In the genomic region with DNA sequence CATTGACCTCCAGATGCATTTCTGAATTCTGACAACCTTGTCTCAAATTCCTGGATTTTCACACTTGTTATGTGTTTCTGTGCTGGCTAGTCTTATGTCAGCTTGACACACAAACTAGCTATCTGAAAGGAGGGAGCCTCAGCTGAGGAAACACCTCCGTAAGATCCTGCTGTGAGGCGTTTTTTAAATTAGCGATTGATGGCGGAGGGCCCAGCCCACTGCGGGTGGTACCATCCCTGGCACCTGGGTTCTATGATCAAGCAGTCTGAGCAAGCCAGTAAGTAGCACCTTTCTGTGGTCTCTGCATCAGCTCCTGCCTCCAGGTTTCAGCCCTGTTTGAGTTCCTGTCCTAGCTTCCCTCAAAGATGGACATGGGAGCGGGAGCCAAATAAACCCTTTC, we compare ENCODE assay signal across 26 mouse cellular contexts.
A peak's percentile ranks its signal among the peaks of the same experiment; 100 is the strongest.
DNase-seq lines count a peak whose midpoint lies in the region; ATAC-seq and TF ChIP-seq lines count a peak whose summit lies in the region.
"Had no signal": no experiment of that assay in that cellular context is flagged by ENCODE, and none has a peak within 500 bp of the region (broad histone marks: within the 10 kb centered on the region; RNA-seq: fewer than 3 reads in every experiment).

No protein-coding gene starts in this region.

- TF ChIP-seq CTCF in gastrocnemius, adult 2 months (IDR thresholded peaks at IDR 0.05), result no peak
- no peak for TF ChIP-seq CTCF in brain, embryonic 14.5 days (IDR thresholded peaks at IDR 0.05; ENCODE audit: borderline replicate concordance, extremely low read depth, insufficient read depth, insufficient read length)

- H3K9ac ChIP-seq in liver, embryonic 12.5 days, result no peak overlapping the region
- H3K9ac ChIP-seq: forebrain, embryonic 13.5 days; hindbrain, embryonic 13.5 days; limb, embryonic 13.5 days; liver, embryonic 13.5 days; midbrain, embryonic 13.5 days; neural tube, embryonic 13.5 days had no signal

- intact Hi-C loops in gastrocnemius, adult 2 months (cut with DNase I), result loop anchor here (10.0 kb wide), 1 partner anchor 91 kb away; no protein-coding TSS in a partner anchor

- WGBS in liver, embryonic 12.5 days (ENCODE audit: insufficient replicate concordance), result 67% methylated on average over 6 of the region's 6 CpGs

- H3K27ac ChIP-seq in gastrocnemius, adult 2 months, result peak overlapping the region; percentile 95
- H3K27ac ChIP-seq in liver, embryonic 12.5 days, result no peak overlapping the region
- H3K27ac ChIP-seq: forebrain, embryonic 13.5 days; kidney, postnatal 0 days; limb, embryonic 13.5 days; liver, embryonic 13.5 days; macrophage; midbrain, embryonic 13.5 days; neural tube, embryonic 13.5 days had no signal

- no peaks in the 10 kb centered on the region for H3K9me3 ChIP-seq in liver, embryonic 12.5 days (replicated peaks)
- H3K9me3 ChIP-seq: forebrain, embryonic 13.5 days; hindbrain, embryonic 13.5 days; limb, embryonic 13.5 days; liver, embryonic 13.5 days; midbrain, embryonic 13.5 days; neural tube, embryonic 13.5 days had no signal

- no peak overlapping the region for H3K4me2 ChIP-seq in liver, embryonic 12.5 days
- H3K4me2 ChIP-seq: forebrain, embryonic 13.5 days; heart, embryonic 11.5 days; hindbrain, embryonic 13.5 days; limb, embryonic 13.5 days; liver, embryonic 13.5 days; midbrain, embryonic 13.5 days; neural tube, embryonic 13.5 days had no signal

- no peaks in the 10 kb centered on the region for H3K4me1 ChIP-seq in liver, embryonic 12.5 days
- H3K4me1 ChIP-seq: liver, embryonic 13.5 days had no signal

- ATAC-seq in liver, embryonic 12.5 days, result no peak
- ATAC-seq: forebrain, embryonic 13.5 days; midbrain, embryonic 13.5 days; Patski had no signal

- TF ChIP-seq POLR2A in brain, embryonic 14.5 days (IDR thresholded peaks at IDR 0.05; ENCODE audit: borderline replicate concordance, extremely low read depth, insufficient read depth, insufficient read length, poor library complexity, severe bottlenecking), result no peak

- H3K27me3 ChIP-seq in liver, embryonic 12.5 days (replicated peaks), result no peaks in the 10 kb centered on the region
- H3K27me3 ChIP-seq: hindbrain, embryonic 13.5 days; limb, embryonic 13.5 days; liver, embryonic 13.5 days; midbrain, embryonic 13.5 days; neural tube, embryonic 13.5 days; Patski had no signal

- H3K36me3 ChIP-seq in liver, embryonic 12.5 days, result no peaks in the 10 kb centered on the region
- H3K36me3 ChIP-seq: hindbrain, embryonic 13.5 days; limb, embryonic 13.5 days; liver, embryonic 13.5 days; midbrain, embryonic 13.5 days; neural tube, embryonic 13.5 days had no signal

- no peak overlapping the region for H3K4me3 ChIP-seq in gastrocnemius, adult 2 months
- H3K4me3 ChIP-seq in liver, embryonic 12.5 days, result no peak overlapping the region
- H3K4me3 ChIP-seq: forebrain, embryonic 13.5 days; hindbrain, embryonic 13.5 days; limb, embryonic 13.5 days; liver, embryonic 13.5 days; midbrain, embryonic 13.5 days; neural tube, embryonic 13.5 days had no signal

- DNase-seq in gastrocnemius, adult 2 months, result no peak
- no peak for DNase-seq in gastrocnemius, postnatal 25 days
- DNase-seq in brain, embryonic 14.5 days (ENCODE audit: low read depth), result peak; percentile 51
- peak; percentile 65 for DNase-seq in cerebellum, adult 9-10 months
- DNase-seq in cerebellum, postnatal 36 days, result peak; percentile 67 to 69
- DNase-seq in right cerebral cortex, adult 2 months (ENCODE audit: low spot score in 2 of 2), result no peak
- DNase-seq: adrenal gland, postnatal 10 days; gastrocnemius, postnatal 14 days; heart, adult 18-20 months; heart, postnatal 4 days; kidney, adult 8-10 months; kidney, postnatal 4 days; liver, embryonic 13.5 days; lung, adult 18-20 months; lung, postnatal 10 days; thymus, postnatal 14 days had no signal

Comparison
In these comparisons a context has a peak if more than half of its experiments do, and no peak if none do; other contexts are left out.
1. DNase-seq: peak in brain, embryonic 14.5 days (single experiment), cerebellum, adult 9-10 months (single experiment) and cerebellum, postnatal 36 days (2 of 2); none in gastrocnemius, adult 2 months (single experiment), gastrocnemius, postnatal 25 days (single experiment) and right cerebral cortex, adult 2 months (0 of 2).